Mouse (Mus musculus): ENCODE measurements around the gene Rab44.

The Rab44 gene

DNA sequence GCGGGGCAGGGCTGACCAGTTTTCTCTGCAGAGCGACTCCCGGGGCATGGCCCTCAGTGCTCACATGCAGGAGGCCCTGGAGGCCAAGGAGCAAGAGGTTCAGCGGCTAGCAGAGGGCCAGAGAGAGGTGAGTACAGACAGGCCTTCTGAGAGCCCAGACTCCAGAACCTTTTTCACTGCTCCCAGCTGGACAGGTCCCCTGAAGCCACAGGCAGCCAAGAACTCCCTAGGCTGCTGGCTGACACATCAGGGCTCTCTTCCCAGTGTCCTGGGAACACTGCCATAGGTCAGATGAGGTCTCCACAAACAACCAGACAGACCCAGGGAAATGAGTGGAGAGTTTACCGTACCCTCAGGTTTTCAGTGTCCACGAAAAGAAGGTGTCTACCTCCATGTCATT, 22.3 kb downstream of the Rab44 start:
- DNase-seq, result peak; percentile 81

- no peak for DNase-seq
Measured at GRCm38 (mm10) chr17:29137906-29138305, 24.0 kb downstream of the Rab44 start.

- DNase-seq, result no peak
Measured at GRCm38 (mm10) chr17:29141577-29141976, 27.6 kb downstream of the Rab44 start.

DNA sequence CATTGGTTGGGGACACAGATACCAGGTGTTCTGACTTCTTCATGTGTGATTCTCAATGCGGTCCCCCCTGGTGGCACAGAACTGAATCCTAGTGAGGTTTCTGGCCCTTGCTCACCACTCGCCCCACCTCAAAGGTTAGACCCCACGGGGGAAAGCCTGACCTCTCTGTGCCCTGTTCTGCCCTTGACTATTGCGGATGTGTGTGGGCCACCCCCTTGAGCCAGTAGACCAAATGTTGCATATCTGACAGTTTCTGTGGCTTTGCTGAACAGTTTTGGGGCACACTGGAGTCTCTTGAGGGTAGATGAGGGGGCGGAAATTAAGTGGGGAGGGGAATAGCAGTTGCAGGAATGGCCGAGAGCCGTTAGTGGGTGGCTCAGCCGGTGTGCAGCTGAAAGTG, 29.3 kb downstream of the Rab44 start:
- no peak for DNase-seq

- no peak for DNase-seq
Measured at GRCm38 (mm10) chr17:29145101-29145500, 31.2 kb downstream of the Rab44 start.

DNA sequence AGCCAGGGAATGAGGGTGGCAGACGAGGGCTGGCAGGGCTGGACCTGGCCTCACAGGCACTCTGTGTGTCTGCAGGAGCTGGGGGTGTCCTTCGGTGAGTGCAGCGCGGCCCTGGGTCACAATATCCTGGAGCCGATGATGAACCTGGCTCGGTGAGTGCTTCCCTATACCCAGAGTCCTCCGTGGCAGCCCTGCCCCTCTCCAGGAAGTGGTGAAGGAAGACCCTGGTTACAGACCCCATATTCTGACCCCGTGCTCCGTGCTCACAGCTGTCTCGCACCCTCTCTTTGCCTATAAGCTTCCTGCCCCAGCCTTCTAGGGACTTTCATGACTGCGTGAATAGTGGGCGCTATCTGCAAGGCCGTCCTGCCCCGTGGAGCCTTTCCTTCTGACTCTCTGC, 33.3 kb downstream of the Rab44 start:
- no peak for DNase-seq

DNA sequence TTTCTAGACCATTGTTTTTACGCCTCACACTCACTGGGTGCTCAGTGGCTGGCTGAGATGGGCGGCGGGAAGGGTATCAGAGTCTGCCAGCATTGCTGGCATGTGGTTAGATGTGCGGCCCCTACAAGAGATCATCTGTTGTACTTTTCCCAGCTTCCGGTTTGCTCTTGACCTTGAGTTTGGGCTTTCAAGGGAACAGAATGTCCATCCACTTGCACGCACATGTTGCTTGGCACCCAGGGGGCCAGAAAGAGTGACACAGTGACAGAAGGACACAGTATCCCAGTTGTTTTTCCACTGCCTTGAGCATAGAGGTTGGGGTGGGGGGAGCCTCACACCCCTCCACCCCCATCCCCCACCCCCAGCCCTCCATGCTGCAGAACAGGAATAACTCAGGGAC, 33.8 kb downstream of the Rab44 start:
- DNase-seq, result no peak

- no peak for DNase-seq
Measured at GRCm38 (mm10) chr17:29149766-29150165, 35.8 kb downstream of the Rab44 start.

GRCm38 (mm10) chr17:29152547-29152946, 38.6 kb downstream of the Rab44 start:
- no peak for DNase-seq

- DNase-seq, result peak; percentile 52
Measured at GRCm38 (mm10) chr17:29154247-29154646, 40.3 kb downstream of the Rab44 start.

GRCm38 (mm10) chr17:29155355-29156135, 41.6 kb downstream of the Rab44 start:
- no peak for DNase-seq

DNA sequence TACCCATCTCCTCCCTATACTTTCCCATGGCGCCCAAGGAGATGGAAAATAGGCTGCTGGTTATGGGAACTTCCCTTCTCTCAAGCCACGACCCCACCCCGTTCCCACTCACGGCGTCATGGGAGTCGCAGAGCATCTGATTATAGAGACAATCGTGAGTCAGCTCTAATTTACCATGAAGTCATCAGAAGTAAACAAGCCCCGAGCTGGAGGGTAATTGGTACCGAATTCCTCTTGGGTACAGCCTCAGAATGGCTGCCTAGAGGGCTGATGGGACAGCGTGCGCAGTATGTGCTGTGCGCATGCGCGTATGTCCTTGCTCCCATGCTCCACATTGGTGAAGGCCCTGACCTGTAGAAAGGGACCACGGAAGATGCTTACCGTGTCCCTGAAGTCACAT, 42.5 kb downstream of the Rab44 start:
- no peak for DNase-seq

DNA sequence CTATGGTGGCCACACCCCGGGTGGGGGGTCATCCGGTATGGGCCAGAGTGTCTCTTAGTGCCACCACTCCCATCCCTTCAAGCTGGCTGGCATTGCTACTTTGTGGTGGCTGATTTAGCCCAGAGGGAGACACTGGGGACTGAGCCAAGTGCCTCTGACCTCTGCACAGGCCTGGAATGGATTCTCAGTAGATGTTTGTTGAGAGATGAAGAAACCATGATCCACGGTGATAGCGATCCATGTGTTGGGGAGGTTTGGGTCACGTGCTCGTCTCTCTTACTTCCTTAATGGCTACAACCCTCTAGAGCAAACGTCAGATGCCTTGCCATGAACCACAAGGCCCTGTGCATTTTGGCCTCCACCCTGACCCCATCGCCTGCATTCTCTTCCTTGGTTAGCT, 42.9 kb downstream of the Rab44 start:
- no peak for DNase-seq

DNA sequence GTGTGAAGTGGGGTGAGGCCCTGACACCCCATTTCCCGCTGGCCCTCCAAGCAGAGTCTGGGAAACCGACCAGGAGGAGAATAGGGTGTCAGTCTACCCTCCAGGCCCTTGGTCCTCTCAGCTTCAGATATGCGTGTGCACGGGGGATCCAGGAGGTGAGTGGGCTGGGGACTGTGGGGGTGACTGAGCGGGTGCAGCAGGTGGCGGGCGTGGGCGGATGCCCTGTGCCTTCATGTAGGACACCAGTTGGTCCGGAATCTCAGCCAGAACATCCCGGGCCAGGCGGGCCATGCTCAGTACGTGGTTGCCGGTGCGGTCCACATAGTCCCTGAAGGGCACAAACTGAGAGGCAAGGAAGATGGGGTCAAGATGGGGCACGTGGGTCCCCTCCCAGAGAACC, 45.0 kb downstream of the Rab44 start:
- no peak for DNase-seq

GRCm38 (mm10) chr17:29159320-29159719, 45.4 kb downstream of the Rab44 start:
- no peak for DNase-seq

- DNase-seq, result no peak
Measured at GRCm38 (mm10) chr17:29159743-29160455, 46.0 kb downstream of the Rab44 start.

GRCm38 (mm10) chr17:29162334-29162733, 48.4 kb downstream of the Rab44 start:
- DNase-seq, result no peak

DNA sequence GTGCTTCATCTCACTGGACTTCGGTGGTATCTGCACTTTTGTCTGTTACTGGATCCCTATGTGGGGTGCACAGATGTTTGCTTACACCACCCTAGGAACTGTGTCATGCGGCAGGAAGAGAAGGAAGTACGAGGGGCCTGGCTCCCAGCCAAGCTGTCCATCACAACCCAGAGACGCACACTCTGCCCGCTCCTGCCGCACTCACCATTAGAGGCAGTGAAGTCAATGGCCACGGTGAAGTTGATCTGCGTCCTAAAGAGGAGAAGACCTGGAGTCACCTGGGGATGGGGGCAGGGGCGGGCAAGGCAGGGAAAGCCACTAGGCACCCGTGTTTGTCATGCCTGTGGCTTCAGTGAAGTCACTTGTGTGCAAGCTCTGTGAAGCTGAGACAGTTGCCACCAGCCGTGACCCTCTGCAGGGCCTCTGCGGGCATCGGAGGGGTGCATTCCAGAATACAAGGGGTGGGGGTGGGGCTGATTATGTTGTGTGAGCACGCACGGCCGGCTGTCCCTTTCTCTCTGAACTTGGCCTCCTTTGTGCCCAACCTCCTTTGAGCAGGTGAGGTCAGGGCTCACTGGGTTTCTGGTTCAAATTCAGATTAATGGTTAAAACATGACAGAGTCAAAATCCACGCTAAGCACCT, 50.6 kb downstream of the Rab44 start:
- DNase-seq, result peak; percentile 71

DNA sequence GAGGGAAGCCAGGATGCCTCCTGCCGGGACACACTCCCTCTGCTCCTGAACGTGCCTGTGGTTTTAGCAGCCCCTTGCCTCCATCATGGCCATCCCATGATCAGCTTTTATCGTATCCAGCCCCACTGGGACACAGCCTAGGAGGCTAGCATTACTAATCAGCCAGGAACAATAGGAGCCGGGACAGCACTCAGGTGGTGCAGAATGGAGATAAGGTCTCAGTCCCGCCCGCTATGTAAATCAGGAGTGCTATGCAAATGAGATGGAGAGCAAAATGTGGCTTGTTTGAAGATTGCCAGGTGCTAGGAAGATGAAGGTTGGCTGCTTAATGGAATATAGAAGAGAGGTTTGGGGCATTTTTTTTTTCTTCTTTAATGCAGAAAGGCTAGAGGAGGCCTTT, 51.5 kb downstream of the Rab44 start:
- no peak for DNase-seq

DNA sequence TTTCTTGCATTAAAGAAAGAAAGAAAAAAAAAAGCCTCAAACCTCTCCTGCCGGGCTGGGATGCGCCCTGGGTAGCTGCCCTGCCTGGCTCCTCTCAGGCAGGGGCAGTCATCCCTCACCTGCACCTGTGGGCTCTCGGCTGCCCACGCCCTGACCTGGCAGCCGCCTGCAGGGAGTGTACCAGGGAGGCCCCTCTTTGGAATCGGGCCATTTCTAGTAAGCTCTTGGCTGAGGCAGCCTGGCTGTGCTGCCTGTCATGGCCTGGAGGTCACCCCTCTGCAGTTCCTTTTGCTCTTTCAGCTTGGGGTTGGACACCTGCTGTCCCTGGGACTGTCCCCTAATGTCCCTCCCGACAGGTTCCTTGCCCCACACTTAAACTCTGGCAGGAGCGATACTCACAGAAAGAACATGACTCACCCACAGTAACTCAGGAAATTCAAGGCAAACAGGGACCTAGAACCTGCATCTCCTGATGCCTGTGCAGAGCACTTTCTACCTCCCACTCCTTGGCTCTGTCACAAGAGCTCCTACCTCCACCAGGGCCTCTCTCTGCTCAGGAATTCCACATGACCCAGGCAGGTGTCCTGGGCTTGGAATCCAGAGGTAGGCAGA, 52.1 kb downstream of the Rab44 start:
- DNase-seq, result peak; percentile 62

GRCm38 (mm10) chr17:29167371-29167770, 53.4 kb downstream of the Rab44 start:
- peak; percentile 52 for DNase-seq

GRCm38 (mm10) chr17:29168438-29168837, 54.5 kb downstream of the Rab44 start:
- DNase-seq, result no peak

DNA sequence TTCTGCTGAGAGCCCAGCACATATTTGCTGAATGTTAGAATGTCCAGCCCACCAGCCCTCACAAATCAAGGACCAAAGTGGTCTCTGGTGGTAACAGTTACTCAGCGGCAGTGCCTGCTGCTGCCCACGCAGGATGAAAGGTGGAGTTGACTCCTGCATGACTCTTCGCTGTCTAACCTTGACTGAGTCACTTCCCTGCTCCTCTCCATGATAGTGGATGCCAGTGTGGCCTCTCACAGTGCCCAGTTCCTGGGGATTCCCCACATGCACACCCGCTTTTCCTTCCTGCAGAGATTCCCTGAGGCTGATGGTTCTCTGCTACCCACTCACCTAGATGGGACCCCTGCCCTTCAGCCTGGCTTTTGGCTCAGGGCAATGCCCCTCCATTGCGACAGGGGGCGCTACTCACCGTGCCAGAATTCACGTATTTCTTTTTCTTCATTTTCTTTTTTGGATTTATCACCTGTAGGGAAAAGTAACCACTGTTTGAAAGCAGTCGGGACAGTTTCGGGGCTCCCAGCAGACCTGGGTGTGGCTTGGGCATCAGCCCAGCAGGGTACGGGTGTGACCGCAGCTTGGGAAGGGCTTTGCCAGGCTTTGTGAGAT, 55.2 kb downstream of the Rab44 start:
- no peak for DNase-seq
